Mouse (Mus musculus) right cerebral cortex, adult 2 months (tissue): ENCODE results near the gene Med12l.

ENCODE experiments used
- DNase-seq, 2 experiments: peaks; one replicate each; pipeline ENCODE4 v3.0.0; 2021 to 2022; ENCODE audit warnings: low spot score in 2 of 2

Med12l gene

GRCm38 (mm10) chr3:59005271-59005995, at the start of gene Med12l:
Gene Med12l (plus strand): TSS chr3:59005825.
- peak; percentile 86 for DNase-seq

- DNase-seq = no peak
Measured at GRCm38 (mm10) chr3:58961166-58961565, 44.5 kb upstream of the Med12l start.

GRCm38 (mm10) chr3:58977413-58977812, 28.2 kb upstream of the Med12l start:
- no peak for DNase-seq

- no peak for DNase-seq
Measured at GRCm38 (mm10) chr3:58977906-58978622, 27.6 kb upstream of the Med12l start.

- no peak for DNase-seq
Measured at GRCm38 (mm10) chr3:58980579-58980978, 25.0 kb upstream of the Med12l start.

GRCm38 (mm10) chr3:58982896-58983837, 22.5 kb upstream of the Med12l start:
- peak; percentile 54 to 84 for DNase-seq

- DNase-seq = no peak
Measured at GRCm38 (mm10) chr3:58983838-58984598, 21.6 kb upstream of the Med12l start.

- no peak for DNase-seq
Measured at GRCm38 (mm10) chr3:58985816-58986215, 19.8 kb upstream of the Med12l start.

GRCm38 (mm10) chr3:58989374-58989773, 16.3 kb upstream of the Med12l start:
- DNase-seq = no peak

- no peak for DNase-seq
Measured at GRCm38 (mm10) chr3:58990556-58990955, 15.1 kb upstream of the Med12l start.

GRCm38 (mm10) chr3:58992122-58992521, 13.5 kb upstream of the Med12l start:
- DNase-seq = no peak

GRCm38 (mm10) chr3:58993619-58994018, 12.0 kb upstream of the Med12l start:
- DNase-seq = no peak

GRCm38 (mm10) chr3:59003756-59004155, 1.9 kb upstream of the Med12l start:
- DNase-seq = no peak

- peak; percentile 19 to 48 for DNase-seq
Measured at GRCm38 (mm10) chr3:59005996-59006730, 538 bp downstream of the Med12l start.

- DNase-seq = peak; percentile 79 to 81
Measured at GRCm38 (mm10) chr3:59006731-59007441, 1.3 kb downstream of the Med12l start.

GRCm38 (mm10) chr3:59010276-59010675, 4.7 kb downstream of the Med12l start:
- DNase-seq = no peak

GRCm38 (mm10) chr3:59015698-59016412, 10.2 kb downstream of the Med12l start:
- DNase-seq = no peak

GRCm38 (mm10) chr3:59016501-59016900, 10.9 kb downstream of the Med12l start:
- no peak for DNase-seq

GRCm38 (mm10) chr3:59021236-59021635, 15.6 kb downstream of the Med12l start:
- no peak for DNase-seq
